Mouse (Mus musculus) left cerebral cortex, adult 11 months (tissue): Measurements from ENCODE around the gene Sox30.
A peak's percentile ranks its signal among the peaks of the same experiment; 100 is the strongest.

ENCODE experiments used
- DNase-seq: peaks from one replicate; pipeline ENCODE4 v3.0.0; 2022; ENCODE audit warnings: low spot score

Sox30 gene

DNA sequence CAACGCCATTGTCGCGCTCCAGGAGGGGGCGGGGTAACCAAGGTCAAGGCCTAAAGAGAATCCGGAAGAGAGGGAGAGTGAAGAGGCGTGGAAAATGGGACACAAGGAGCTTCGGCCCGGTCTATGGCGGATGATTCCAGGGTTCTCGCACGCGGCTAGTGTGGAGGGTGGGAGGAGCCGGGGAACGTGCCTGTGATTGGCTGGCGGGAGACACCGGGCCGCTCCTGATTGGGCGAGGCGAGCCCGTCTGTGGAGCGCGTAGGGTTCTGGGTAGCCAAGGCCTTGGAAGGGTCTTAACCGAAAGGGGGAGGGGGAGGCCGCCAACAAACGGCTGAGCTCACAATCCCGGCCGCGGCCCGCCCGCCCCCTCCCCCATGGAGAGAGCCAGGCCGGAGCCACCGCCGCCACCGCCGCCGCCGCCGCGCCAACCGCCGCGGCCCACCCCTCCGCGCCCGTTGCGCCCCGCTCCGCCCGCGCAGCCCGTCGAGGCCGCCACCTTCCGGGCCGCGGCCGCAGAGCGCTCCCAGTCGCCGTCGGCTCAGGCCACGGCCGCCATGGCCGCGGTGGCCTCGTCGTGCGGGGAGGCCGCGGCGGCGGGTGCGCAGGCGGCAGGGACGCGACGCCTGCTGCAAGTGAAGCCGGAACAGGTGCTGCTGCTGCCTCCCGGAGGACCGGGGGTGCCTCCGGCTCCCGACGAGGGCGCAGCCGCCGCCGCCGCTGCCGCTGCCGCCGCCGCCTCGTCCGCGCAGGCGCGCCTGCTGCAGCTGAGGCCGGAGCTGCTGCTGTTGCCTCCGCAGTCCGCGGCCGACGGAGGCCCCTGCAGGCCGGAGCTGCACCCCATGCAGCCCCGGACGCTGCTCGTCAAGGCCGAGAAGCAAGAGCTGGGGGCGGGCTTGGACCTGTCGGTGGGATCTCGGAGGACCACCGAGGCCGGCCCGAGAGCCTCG lies at the start of gene Sox30:
Gene Sox30 (plus strand): TSS at position 365 of the 947 bp plus-strand sequence.
- no peak for DNase-seq

DNA sequence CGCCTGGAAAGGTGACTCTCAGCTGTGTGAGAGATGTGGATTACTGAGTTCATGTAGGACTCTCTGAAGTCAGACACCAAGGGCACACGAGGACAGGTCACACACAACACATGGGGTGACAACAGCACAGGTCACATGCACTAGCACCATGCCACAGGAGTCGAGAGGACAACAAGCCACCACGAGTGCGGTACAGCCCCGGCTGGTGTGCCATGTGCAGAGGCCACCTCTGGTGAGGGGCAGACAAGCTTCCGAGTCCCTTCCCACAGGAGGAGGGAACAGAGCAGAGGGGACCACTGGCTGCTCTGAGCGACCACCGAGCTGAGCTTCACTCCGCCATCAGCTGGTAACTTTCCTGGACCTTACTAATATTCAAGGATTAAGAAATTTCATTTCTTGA lies 47.3 kb upstream of the Sox30 start:
- DNase-seq, result no peak

DNA sequence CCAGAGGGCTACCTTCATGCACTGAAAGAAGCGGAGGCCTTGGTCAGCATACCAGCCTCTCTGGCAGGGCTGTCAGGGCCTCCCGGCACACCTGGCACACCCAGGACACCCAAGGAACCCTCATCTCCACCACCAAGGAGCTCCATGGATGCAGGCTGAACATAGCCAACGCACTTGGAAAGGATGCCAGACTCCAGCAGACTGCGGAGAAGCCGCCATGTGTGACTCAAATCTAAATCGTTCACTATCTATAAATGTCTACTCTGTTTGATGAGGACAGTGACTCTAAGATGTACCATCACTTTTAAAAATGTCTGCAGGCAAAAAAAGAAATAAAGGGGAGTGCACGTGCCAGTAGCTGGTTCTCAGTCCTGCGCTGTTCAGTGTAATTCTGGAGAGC lies 42.6 kb upstream of the Sox30 start:
- DNase-seq, result no peak

DNA sequence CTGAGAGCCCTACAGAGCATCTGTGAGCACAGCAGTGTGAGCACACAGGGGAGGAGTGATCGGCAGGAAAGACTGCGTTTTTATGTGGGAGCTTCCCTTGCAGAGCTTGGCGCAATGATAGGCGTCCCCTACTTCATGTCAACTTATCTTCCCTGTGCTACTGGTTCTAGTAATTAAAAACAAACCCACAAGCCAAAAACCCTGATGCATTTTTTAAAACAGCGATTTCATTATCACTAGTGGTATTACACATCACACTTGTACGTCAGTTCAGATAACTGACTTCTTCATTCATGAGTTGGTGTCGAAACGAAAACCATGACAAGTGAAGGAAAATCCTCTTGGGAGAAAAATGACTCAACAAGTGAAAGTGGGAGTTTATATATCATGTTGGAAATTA lies 41.2 kb upstream of the Sox30 start:
- no peak for DNase-seq

DNA sequence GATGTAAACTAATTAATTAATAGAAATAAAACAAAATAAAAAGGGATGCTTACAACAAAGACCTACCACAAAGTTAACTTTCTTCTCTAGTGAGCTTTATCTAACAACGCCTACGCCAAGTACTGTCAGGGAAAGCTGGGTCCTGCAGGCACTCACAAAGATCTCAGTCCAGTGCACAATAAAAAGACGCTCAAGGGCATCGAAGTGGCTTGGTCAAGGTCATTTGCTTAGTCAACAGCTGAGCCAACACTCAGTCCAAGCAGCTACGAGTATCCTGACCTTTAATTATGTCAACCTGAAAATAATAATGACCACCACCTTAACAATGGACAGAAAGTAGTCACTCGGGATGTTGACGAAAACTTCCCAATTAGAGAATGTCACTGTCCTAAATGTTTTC lies 37.8 kb upstream of the Sox30 start:
- no peak for DNase-seq

DNA sequence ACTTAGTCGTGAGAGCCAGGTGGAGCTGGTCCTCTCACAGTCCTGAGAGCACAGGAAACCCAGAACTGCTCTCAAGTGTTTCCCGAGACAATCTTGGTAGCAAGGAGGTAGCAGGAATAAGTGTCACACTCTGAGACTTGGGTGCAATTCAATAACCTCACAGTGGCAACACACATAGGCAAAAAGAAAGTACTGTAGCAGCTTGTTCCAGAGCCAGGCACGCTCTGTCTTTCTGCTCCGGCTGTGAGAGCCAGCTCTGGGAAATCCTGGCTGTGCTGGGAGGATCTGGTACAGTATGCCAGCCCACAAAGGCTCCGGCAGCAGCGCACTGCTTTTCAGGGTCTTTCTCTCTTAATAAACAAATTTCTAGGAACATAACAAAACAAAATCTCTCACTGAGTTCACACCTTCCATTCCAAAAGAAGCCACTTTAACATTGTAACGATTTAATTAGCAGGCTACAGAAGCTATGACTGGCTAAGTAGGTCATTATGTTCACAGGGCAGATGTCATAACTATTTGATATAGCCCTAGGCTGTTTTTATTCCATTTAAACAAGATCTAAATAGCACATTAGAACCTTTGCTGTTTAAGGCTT lies 36.9 kb upstream of the Sox30 start:
- DNase-seq, result no peak

DNA sequence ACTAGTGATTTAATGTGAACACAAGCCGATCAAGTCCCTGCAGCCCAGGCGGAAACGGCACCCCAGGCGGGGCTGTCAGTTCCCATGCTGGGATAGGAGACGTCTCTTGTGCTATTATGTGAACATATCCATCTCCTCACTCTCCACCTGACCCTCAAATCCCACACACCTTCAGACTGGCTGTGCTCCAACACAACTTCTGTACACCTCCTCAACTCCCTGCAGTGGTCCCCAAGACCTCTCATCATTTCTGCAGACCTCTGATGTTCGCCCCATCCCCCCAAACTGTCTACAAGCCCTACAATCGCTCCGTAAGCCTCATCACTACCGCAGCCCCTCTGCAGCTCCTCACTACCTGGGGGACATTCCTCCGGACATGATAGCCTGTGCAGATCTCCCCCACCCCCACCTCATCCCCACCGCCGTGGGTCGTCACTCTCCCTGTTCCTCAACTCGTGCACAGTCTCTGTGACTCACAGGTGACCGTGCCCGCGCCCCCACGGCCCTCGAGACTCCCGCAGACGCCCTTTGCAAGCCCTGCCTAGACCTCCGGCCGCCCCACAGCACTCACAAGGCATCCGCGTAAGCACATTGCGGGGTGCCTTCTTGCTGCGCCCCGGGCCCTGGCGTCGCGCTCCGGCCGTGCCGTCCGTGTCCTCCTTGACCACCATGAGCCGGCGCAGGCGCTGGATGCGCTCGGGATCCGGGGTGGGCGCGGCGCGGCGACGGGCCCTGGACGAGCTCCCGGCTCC lies 36.0 kb upstream of the Sox30 start:
- no peak for DNase-seq

DNA sequence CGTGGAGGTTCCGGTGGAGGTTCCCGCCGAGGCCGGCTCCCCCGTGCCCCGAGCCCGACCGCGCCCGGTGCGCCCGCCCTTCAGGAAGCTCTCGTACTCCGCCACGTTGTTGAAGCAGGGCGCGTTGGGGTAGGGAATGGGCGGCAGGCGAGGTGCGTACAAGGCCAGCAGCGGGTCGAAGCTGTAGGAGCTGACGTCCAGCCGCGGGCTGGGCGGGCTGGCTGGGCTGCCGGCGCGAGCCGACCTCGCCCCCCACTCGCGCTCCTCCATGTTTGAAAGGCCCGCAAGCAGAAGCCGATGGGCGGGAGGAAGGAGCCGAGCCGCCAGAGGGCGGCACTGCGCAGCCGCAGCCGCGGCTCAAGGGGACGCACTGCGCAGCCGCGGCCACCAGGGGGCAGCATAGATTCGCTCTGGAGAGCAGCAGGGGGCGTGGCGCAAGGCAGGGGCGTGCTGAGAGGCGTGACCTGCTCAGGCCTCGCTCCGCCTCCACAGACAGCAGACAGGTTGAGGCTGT lies 35.4 kb upstream of the Sox30 start, which contains the start of gene Lsm11:
Gene Lsm11 (minus strand): TSS at position 293 of the 514 bp plus-strand sequence.
- peak; percentile 93 for DNase-seq

DNA sequence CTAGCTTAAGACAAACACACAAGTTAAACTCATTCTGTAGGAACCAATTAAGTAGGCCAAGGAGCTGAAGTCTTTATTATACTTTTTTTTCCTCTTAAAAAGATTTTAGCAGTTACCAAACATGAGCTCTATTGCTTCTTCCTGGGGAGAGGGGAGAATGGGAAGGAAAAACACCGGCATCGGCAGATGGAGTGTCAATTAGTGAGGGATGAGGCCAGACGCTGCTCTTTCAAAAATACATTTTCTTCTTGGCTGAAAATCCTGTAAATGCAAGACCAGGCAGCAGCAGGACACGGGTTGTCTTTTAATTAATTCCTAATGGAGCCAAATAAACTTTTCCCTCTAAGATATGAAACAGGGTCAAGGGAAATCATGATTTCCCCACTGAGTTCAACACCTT lies 33.3 kb upstream of the Sox30 start:
- no peak for DNase-seq

DNA sequence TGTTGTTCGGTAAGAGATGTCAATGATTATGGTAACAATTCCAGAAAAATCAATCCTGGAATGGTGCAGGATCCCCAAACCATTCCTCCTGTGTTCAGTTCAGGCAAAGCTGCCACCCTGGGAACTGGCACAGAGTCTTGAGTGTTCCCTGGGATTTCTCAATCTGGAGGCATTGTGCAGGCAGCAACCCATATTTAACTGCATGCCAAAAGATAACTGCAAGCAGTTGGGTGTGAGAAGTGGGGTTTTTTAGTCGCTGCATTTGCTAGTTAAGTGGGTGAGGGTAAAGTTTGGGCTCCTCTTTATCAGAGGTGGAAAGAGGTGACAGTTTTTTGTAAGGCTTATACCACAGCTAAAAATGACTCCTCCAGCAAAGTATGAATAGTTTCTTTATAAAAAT lies 32.6 kb upstream of the Sox30 start:
- no peak for DNase-seq

DNA sequence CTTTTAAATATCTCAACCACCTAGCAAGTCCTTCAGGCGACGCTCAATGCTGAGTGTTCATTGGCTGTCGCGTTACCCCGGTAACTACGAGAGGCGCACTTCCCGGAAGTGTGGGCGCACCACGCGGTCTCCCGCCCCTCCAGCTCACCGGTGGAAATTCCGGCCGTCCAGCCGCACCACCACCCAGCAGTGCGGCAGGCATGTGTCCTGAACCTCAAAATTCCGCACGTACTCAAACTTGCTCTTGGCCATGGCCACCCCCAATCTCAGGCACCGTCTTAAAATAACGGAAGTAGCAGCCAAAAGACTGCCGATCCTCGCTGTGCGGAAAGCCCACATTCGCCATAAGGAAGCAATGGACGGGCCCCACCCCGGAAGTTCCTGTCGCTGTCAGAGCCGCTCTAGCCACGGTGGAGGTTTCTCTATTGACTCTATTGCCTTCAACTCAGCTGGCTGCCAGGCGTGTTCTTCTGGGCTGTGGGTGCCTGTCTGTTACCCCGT lies 24.9 kb upstream of the Sox30 start, which contains the start of gene Thg1l:
Gene Thg1l (minus strand): TSS at position 368 of the 501 bp plus-strand sequence.
- DNase-seq, result peak; percentile 84

DNA sequence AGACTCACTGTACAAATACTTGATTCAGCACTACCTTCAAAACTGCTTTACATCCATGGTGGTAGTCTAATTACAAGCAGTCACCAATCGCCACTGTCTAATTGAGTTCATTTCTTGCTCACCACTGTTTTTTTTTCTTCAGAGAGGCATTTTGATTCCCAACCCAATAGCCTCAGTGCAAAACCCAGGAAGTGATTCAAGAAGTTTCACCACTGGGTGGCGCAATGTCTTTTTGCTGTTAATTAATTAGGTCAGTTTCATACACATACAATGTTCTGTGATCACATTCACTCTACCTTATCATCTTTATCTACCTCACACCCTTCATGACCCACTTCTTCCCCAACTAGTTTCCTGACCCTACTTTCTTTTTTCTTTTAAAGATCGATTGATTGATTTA lies 20.5 kb upstream of the Sox30 start:
- no peak for DNase-seq

DNA sequence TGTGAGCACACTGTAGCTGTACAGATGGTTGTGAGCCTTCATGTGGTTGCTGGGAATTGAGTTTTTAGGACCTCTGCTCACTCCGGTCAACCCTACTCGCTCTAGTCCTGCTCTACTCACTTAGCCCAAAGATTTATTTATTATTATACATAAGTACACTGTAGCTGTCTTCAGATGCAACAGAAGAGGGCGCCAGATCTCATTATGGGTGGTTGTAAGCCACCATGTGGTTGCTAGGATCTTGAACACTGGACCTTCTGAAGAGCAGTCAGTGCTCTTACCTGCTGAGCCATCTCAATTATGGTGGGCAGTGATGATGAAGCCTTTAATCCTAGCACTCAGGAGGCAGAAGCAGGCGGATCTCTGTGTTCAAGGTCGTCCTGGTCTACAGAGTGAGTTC lies 20.1 kb upstream of the Sox30 start:
- DNase-seq, result no peak

DNA sequence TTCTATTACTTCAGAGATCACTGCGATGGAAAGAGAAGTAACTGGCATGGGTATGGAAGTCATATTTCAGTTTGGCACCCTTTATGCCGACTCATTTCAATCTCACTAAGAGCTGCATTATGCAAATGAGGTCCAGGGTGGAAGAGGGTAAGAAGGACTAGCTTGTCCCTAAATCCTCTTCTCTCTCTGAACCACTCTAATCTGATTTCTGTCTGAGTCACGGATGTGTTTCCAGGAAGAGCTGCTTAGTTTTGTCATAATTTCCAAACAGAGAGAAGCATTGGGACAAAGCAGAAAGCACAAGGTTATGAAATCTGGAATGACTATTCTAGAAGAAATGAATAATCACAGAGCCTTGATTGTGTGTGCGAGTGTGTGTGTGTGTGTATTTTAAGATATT lies 13.2 kb upstream of the Sox30 start:
- DNase-seq, result no peak

DNA sequence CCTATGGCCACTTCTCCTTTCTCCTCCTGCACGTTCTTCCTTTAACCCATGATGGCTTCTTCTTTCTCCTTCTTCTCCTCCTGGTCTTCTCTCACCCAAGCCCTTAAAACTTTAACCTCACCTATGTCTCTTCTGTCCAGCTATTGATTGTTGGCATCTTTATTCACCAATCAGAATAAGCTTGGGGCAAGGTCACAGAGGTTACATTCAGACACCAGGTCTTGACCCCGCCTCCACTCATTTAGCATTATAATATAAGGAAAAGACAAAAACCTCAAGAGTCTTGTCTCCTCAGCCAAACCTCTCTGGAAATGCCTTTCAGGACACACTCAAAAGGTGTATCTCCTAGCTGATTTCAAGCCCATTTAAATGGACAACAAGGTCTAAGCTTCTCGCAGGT lies 11.6 kb upstream of the Sox30 start:
- DNase-seq, result no peak

DNA sequence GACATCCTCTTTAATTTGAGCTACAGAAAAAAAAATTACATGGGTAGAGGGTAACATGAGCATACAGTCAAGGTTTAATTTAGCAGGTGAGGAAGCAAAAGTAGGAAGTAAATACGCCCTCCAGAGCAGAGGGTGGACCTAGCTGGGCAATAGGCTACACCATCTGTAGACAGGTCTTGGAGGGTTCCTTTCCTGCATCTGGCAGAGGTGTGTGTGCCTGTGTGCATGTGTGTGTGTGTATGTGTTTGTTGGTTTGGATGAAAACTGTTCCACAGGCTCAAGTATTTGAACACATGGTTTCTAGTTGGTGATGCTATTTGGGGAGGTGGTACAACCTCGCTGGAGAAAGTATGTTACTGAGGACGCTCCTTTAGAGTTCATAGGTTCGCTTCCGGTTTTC lies 6.5 kb upstream of the Sox30 start:
- no peak for DNase-seq

DNA sequence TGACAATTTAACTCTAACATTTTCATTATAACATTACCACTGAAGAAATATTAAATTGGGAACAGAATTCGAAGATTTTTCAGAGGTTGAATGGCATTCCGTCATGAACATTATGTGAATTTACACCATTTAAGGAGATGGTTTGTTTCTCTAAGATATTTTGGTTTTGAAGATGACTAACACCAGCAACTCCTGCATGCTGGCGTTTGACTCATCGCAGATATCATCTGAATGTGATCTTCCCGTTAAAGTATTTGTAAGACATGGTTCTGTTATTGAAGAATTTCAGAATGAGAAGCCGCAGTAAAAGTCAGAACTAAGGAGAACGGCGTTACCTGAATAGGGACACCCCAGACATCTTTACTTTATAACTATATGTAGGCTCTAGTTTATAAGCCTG lies 5.6 kb upstream of the Sox30 start:
- DNase-seq, result no peak

DNA sequence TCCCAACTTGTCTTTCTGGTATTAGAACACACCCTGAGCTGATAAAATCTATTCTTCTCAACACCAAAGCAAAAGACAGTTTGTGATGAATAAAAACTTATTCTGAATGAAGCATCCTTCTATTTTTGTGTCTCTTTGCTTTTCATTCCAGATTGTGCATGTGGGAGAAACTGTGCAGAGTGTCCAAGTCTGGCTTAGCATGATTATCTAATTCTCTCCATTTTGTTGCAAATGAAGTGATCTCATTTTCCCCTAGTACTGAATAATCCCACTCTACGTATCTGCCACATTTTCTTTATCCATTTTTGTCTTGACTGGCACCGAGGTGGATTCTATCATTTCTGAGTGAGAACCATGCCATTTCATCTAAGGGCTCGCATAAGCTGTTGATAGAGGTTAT lies 4.0 kb upstream of the Sox30 start:
- DNase-seq, result no peak

DNA sequence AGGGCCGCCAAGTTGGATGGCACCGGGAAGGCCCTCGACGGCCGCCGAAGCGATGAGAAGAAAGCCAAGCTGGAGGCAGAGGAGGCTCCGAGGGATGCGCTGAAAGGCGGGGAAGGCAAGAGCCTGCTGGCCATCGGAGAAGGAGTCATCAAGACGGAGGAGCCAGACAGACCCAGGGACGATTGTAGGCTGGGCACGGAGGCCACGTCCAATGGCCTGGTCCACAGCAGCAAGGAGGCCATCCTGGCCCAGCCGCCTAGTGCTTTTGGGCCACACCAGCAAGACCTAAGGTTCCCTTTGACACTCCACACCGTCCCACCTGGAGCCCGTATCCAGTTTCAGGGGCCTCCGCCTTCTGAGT lies 763 bp downstream of the Sox30 start:
- DNase-seq, result no peak

DNA sequence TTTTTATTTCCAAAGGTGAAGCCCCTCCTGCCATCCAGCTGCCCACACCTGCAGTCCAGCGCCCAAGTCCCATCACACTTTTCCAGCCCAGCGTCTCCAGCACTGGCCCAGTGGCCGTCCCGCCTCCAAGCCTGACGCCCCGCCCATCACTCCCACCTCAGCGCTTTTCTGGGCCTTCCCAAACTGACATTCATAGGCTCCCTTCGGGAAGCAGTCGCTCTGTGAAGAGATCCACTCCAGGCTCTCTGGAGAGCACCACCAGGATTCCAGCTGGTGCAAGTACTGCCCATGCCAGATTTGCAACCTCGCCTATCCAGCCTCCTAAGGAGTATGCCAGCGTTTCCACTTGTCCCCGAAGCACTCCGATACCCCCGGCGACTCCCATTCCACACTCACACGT lies 11.5 kb downstream of the Sox30 start:
- no peak for DNase-seq

DNA sequence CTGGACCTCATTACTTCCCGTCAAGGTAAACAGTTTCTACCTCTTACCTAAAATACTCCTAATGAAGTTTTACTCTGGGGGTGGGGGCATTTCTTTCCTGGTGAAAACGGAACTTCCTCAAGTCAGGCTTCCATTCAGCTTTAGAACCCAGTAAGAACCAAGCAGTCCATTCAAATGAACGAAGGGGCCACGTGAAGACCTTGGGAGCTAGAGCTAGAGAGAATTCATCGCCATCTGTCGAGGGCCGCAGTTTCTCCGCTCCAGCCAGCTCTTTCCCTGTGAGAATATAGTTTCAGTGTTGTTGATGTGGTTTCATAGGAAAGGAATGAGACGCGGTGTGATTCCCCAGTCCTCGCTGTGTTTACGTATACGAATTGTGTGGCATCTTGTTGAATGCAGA lies 12.0 kb downstream of the Sox30 start:
- DNase-seq, result no peak

DNA sequence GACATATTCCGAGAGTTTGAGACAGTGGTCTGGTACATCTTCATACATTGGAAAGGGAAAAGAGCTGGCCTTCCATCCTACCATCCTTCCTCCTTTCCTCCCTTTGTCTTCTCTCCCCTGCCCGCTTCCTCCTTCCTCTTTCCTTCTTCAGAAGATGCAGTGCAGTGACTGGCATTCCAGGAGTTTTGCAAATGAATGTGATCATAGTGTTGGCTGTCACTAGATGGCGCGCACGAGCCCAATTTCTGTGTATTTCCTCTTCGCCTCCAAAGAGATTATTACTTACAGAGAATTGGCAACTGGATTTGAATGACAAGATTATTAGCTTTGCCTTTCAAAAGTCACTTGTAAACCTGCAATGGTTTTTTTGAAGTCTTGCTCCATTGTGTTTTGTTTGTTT lies 36.0 kb downstream of the Sox30 start:
- DNase-seq, result no peak
